Mouse (Mus musculus) CH12F3 (cell line): ENCODE data around the gene Apoc2.

Experiments
- in situ Hi-C: fragments of 300-500 bp; cut with MboI; formaldehyde crosslinking; loops from 2 replicates; pipeline ENCODE4 v1.14.3; 2020; ENCODE audit warnings: low sequenced_read_pairs

Apoc2 gene

DNA sequence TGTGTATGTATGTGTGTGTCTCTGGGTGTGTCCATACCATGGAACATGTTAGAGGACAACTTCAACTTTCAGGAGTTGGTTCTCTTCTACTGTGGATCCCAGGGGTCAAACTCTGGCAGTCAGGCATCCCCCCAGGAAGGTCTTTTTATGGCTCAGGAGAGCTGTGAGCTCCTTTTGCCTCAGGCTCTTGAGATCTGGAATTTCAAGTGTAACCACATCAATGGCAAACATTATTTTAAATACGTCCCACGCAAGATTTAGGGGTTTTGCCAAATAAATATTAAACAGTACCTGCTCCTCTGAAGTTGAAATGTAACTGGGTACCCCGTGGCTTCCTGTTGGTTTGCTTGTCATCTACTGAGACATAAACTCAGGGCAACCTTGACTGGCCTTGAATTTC, 5.2 kb upstream of the Apoc2 start:
- in situ Hi-C loops = no loop called here

DNA sequence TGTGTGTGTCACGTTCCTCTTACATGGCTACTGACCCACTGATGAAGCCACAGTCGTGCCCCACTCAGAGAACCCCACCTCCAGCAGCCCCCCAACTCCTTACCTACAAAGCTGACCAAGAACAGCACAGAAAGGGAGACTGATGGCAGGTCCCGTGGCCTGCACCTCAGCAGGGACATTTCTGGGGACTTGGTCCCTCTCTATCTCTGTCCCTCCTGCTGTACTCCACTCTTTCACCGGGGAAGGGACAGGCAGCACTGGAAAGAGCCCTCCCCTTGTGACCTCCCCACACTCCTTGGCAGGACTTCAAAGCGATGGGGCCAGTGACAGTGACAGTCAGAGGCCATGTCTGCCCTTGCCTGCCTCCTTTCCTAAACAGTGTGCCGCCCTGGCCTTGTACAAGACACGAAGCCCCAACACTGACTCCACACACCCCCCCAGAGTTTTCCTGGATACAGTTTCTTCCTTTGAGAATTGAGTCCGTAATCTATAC, 3.5 kb upstream of the Apoc2 start, which contains the start of the genes Gm44805 and Apoc4:
TSS of gene Gm44805 (minus strand) at position 222 of the 493 bp plus-strand sequence.
TSS of gene Apoc4 (minus strand) at position 278 of the 493 bp plus-strand sequence.
- in situ Hi-C loops = no loop called here

DNA sequence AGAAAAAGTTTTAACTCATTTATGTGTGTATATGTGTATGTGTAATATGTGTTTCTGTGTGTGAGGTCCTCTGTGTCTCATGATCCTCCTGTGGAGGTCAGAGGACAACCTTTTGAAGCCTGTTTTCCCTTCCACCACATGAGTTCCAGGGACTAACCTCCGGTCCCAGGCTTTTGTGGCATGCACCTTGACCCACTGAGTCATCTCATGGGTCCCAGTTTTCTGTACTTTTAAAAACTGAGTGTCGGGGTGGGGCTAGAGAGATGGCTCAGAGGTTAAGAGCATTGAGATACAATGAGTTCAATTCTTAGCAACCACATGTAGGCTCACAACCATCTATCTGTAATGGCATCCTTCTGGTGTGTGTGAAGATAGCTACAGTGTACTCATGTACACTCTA, 3.0 kb upstream of the Apoc2 start:
- in situ Hi-C loops = no loop called here

DNA sequence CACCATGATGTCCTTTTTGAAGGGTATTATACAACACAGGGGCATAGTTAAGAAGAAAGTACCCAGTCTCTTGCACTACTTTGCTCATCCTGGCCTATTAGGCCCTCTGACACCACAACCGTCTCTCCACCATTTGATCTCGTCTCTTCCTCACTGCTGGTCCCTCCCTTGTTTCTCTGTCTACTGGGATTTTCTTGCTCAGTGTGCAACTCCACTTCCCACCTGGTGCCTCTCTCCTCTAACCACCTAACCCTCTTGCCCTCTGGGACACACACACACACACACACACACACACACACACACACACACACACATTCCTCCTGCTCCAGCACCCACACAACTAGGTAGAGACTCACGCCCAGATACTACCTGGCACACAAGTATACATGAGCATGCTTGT, 1.2 kb upstream of the Apoc2 start:
- in situ Hi-C loops = no loop called here

DNA sequence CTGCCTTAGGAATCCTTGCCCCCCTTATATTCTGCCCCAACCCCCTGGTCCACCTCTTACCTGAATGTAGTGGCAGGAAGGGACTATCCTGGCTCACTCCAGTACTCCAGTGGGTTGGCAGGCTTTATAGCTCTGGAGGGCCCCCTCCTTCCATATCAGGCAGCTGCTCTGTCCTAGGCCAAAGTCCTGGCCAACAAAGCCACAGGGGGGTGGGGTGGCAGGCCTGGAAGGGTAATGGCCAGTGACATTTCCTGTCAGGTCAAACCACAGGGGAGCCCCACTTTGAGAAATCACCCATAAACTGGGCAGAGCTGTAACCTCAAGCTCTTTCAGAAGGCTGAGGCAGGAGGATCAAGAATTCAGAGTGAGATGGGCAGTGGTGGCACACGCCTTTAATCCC, 1.1 kb downstream of the Apoc2 start:
- in situ Hi-C loops = no loop called here

DNA sequence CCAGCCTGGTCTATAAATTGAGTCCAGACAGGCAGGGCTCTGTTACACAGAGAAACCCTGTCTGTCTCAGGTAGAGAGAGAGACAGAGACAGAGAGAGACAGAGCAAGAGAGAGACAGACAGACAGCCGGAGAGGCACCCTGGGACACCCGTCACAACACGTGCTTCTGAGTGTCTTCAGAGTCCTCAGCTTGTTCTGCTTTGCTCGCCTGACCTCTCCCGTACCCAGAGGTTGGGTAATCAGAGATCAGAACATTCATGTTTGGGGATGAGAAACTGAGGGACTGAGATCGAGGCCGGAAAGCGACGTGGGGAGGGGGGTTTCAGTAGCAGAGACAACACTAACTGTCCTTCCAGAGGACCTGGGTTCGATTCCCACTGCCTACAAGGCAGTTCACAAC, 1.9 kb downstream of the Apoc2 start:
- in situ Hi-C loops = no loop called here

DNA sequence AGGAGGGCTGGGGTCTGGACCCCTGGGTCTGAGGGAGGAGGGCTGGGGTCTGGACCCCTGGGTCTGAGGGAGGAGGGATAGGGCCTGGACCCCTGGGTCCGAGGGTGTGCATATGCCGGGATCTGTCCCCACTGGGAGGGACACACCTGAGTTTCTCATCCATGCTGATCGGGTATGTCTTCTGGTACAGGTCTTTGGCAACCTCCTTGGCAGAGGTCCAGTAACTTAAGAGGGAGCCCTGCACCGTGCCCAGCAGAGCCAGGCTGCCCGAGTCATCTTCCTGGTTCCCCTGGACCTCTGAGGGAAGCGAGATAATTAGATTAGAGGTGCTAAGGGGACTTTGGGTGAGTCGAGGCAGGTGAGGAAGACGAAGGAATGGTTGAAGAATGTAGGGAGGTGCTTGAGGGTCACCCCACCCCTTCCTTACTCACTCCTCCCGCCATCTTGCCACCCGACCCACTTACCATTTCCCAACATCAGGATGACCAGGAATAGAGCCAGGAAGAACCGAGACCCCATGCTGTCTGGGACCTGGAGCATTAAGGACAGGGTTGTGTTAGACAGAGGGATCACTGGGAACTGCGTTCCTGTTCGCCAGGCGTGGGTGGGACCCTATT, 4.5 kb downstream of the Apoc2 start:
- in situ Hi-C loops = no loop called here

DNA sequence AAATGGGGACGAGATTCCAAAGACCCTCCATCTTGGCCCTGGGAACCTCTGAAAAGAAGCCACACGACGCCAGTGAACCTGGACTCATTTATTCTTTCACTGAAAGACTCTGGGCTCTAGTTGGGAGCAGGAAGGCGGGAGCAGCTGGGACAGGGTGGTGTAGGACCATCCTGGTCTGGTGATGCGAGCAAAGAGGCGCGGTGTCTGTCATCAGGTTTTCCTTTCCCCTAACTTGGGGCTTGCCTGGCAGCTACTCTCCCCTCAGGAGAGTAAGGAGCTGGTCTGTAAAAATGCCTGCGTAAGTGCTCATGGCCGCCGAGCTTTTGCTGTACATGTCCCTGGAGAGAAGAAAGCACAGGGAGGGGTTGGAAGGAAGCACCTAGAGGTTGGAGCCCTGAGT, 6.2 kb downstream of the Apoc2 start:
- in situ Hi-C loops = no loop called here

DNA sequence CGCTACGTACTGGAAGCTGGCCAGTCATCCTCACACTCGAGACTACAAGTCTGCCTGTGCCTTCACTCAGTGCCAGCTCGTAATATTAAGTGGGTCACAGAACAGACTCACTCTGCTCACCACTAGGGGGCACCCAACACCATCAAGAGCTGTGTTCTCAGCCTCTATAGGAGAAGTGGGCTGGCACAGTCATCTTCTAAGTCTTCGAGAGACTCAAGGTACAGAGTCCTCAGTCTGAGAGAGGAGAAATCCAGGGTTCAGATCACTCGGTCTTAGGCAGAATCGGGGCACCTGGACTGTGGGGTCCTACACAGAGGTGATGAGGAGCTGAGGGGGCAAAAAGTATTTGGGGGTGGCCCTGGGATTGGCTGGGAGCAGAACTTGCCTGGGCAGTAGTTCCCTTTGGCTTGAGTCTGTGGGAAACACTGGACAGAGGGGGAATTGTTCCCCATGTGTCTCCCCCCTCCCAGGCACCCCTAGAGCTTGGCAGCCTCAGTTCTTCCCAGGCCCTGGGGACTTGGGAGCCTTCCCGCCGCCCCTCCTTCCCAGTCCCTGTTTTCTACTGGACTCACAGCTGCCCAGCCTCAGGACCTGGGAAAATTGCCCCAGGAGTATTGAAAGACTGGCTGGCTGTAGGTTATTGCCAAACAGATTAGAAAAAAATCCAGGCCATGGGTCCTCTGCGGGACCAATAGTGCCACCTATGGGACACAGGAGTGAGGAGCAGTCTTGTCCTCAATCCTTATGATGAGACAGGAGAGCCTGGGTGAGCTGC, 8.6 kb downstream of the Apoc2 start:
- in situ Hi-C loops = loop anchor here (5.0 kb wide), 1 partner anchor 33 kb away; no protein-coding TSS in a partner anchor

DNA sequence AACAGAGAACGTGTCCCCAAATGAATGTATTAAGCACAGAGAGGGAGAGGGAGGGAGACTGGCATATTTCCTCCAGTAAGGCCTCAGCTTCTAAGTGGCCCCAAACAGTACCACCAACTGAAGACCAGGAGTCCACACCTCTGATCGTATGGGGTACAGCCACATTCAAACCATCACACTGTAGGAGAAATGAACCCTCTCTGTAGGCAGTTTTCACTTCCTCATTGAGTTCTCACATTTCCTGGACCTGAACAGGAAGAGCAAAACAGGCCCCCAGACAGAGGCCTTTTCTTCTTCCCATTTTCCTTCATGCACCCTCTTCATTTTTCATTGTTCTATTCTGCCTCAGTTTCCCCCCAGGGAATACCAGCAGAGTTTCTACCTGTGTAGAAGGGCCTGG, 10.3 kb downstream of the Apoc2 start:
- in situ Hi-C loops = loop anchor here (5.0 kb wide), 1 partner anchor 35 kb away; no protein-coding TSS in a partner anchor

DNA sequence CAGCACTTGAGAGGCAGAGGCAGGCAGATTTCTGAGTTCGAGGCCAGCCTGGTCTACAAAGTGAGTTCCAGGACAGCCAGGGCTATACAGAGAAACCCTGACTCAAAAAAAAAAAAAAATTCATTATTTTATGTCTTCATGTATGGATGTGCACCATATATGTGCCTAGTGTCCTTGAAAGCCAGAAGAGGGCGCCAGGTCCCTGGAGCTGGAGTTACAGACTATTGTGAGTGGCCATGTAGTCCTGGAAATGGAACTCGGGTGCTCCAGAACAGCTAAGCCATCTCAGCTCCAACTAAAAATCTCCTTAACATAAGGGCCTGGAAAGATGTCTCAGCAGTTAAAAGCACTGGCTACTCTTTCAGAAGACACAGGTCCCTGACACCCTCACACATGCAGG, 11.0 kb downstream of the Apoc2 start:
- in situ Hi-C loops = loop anchor here (5.0 kb wide), 1 partner anchor 36 kb away; no protein-coding TSS in a partner anchor

DNA sequence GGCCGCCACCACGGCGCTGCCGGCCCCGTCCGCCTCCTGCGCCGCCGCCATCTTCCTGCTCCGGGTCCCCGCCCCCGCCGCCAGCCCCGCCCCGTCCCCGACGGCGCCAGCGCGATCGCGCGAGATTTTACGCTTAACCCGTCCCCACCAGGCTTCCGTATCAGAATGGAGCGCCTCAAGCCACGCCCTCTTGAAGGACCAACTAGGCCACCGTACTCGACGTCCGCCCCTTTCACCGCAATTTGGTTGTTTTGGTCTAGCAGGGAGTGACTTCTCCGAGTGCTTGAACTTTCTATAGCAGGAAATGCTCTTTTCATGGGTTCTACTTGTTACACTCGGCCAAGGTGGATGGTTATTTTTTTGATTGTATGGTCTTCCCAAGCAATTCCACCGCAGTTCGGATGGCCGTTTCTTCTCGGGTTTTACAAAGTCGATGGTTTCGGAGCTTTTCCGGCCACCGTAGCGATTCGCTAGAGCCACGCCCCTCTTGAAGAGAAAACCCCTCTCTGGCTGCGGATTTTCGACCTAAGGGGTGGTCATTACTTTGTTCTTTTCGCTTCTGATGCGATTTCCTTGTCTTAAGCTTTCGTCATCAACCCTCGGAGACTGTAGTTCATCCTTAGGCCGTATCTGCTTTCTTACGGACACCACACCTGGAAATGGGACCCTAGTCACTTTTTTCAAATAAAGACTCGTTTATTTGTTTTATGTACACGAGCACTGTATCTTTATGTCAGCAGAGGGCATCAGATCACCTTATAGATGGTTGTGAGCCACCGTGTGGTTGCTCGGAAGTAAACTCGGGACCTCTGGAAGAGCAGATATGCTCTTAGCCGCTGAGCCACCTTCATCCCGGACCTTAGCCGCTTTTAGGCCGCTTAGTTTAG, 12.5 kb downstream of the Apoc2 start, which contains the start of gene Clptm1:
TSS of gene Clptm1 (minus strand) at position 79 of the 887 bp plus-strand sequence.
- in situ Hi-C loops = loop anchor here (5.0 kb wide), 1 partner anchor 37 kb away; no protein-coding TSS in a partner anchor

DNA sequence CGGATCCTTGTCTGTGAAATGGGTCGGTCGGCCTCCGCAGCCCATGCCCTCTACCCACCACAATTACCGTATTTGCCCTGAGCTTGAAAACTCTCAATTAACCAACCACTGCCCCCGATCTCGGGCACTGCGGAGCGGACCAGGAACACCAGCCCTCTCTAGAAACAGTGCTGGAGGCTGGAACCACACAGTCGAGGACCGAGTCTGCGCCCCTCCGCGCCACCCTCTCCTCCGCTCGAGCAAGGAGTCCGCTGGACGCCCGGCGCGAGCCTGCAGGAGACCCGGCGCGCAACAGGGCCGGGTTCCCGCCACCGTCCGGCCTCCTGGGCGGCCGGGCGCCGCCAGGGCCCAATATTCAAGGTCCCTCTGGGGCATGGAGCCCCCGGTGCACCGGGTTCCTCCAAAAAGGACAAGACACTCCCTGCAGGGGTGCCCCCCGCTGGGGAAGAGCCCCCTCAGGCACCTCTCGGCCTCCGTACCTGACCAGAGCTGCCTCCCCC, 13.2 kb downstream of the Apoc2 start:
- in situ Hi-C loops = no loop called here

DNA sequence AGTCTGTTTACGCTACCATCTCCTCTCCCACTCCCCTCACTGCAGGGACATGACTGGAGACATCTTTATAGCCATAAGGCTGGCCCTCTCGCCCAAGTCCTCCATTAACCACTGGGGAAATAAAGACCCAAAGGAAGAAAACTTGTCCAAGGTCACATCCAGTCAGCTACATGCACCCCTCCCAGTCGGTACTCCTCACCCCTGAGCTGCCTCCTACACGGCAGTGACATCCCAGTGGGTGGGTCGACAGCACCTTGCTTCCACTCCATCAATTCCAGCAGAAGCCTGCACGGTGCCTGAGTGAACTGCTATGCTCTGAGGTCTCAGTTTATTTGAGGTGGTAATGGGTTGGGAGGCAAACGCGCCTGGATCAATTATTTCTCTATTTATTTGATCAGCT, 13.8 kb downstream of the Apoc2 start:
- in situ Hi-C loops = no loop called here

DNA sequence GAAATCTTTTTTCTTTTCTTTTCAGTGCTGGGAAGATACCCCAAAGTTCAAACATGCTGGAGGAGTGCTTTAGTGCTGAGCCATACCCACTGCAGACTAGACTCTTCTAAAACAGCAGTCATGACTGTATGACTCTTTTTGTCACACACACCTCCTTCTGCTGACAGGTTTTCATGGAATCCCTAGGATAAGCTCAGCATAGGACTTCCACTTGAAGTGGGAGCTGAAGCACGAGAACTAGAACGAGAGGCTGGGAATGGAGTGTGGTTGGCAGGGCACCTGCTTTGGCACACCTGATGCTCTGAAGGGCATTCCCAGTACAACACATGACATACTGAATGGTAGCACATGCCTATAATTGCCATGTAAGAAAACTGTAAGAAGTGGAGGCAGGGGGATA, 25.1 kb downstream of the Apoc2 start:
- in situ Hi-C loops = no loop called here

DNA sequence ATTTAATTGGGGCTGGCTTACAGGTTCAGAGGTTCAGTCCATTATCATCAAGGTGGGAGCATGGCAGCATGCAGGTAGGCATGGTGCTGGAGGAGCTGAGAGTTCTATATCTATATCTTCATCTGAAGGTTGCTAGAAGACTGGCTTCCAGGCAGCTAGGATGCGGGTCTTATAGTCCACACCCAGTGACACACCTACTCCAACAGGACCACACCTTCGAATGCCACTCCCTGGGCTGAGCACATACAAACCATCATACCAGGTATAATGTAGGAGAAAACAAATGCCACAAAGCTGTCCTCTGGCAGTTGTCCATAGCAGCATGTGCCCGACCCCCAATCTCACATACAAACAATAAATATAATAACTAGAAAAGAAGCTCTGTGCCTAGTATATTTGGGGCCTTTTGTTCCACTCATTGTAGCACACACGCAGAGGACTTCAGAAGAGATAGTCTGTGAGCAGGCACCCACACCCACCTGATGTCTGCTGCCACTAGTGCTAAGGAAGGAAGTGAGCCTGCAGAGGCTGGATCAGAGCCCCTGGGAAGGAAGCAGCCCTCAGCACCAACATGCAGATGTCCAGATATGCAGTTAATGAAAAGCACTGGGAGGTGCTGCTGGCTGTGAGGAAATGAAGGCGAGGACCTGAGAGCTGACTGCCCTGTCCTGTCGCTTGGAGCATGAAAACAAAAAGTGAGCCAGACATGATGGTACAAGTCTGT, 26.5 kb downstream of the Apoc2 start:
- in situ Hi-C loops = no loop called here

DNA sequence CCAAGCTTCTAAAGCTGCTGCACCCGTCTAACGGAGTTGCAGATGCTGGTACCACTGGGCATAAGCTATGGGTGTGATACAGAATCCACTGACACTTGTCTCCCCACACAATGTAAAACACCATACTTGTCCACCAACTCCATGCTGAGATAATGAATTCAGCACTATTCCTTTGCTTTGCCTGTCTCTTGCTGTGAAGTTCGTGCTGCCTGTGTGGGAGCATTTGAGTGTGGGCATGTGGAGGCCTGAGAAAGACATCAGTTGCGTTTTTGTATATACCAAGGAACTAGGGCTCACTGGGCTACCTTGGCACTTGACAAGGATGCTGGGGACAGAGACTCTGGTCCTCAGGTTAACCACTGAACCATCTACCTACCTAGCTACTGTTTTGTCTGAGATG, 36.5 kb downstream of the Apoc2 start:
- in situ Hi-C loops = no loop called here

DNA sequence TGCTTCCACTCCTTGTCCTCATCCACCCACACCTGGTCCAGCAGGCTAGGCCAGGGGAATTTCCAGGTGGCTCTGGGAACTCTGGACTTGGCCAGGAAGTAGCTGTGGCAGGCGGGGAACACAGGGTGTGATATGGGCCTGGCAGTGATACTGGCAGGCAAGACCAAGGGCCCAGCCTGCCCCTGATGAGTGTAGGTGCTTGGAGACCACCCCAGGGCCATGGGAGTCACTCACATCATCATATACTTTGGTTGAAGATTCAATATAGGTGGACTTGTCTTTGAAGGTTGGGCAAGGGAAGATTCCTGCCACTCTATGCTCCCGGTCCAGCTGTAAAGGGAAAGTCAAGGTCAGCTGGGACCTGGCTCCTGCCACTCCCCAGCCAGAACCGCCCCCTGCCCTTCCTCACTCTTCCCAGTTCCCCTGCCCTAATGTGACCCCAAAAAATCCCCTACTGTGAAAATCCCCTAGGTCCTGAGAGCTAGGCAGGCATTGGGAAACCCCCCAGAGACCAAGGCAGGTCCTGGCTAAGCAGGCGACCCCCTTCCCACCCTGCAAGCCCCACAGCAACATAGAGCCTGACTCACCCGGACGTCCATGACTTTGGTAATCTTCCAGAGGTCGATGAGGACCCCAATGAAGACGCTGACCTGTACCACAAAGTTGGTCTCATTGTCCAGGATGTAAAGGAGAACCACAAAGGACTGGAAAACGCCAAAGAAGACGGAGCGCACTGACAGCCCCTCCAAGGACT, 42.5 kb downstream of the Apoc2 start:
- in situ Hi-C loops = no loop called here

DNA sequence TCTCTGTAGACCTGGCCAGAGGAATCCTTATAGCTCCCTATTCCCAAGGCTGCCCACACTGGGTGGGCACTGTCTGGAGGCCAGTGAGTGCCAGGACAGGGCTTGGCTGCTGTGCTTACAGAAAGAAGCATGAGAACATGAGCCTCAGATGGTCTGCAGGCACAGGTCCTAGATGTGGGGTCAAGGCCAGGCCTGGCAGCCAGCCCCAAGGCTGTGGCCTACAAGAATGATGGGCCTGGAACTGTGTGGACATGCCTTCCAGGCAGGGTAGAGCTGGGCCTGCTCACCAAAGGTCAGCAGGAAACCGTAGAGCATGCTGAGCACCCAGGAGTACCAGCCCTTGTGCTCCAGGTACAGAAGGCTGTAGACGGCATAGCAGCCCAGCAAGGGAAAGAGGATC, 43.1 kb downstream of the Apoc2 start:
- in situ Hi-C loops = no loop called here
